Mouse (Mus musculus) lung, embryonic 14.5 days (tissue): ENCODE results near the gene Cx3cr1. TPM values are rescaled to one million over a fixed set of nuclear protein-coding genes. Genes with fewer than 3 reads are reported as not detected.

ENCODE experiments used
- ATAC-seq: fragments of 200-750 bp; cut with Nextera tagmentation; 2 replicates; pipeline ENCODE4 v1.8.0; 2017; ENCODE audit warnings: mild to moderate bottlenecking, moderate TSS enrichment, moderate library complexity; ENCODE audit not compliant: insufficient read depth
- DNase-seq: peaks from one replicate; pipeline ENCODE4 v3.0.0-alpha.2; 2015
- H3K27ac ChIP-seq: fragments of 300-500 bp; sonication (generic); 2 replicates; pipeline ENCODE4 v1.5.1; 2014; ENCODE audit warnings: low read depth, mild to moderate bottlenecking, moderate library complexity
- H3K27me3 ChIP-seq: fragments of 300-500 bp; sonication (generic); 2 replicates; pipeline ENCODE4 v1.6.1; 2014; ENCODE audit warnings: low read length, control low read depth; ENCODE audit not compliant: insufficient read depth
- H3K36me3 ChIP-seq: fragments of 300-500 bp; sonication (generic); 2 replicates; pipeline ENCODE4 v1.6.1; 2014; ENCODE audit warnings: control low read depth; ENCODE audit not compliant: insufficient read depth
- H3K4me1 ChIP-seq: fragments of 300-500 bp; sonication (generic); 2 replicates; pipeline ENCODE4 v1.6.1; 2014; ENCODE audit warnings: antibody characterized with exemption, control low read depth; ENCODE audit not compliant: insufficient read depth
- H3K4me2 ChIP-seq: fragments of 300-500 bp; sonication (generic); 2 replicates; pipeline ENCODE4 v1.6.1; 2014; ENCODE audit warnings: mild to moderate bottlenecking
- H3K4me3 ChIP-seq: fragments of 300-500 bp; sonication (generic); 2 replicates; pipeline ENCODE4 v1.5.1; 2014; ENCODE audit warnings: low read depth, low read length
- H3K9ac ChIP-seq: fragments of 300-500 bp; sonication (generic); 2 replicates; pipeline ENCODE4 v1.6.1; 2014
- H3K9me3 ChIP-seq: fragments of 300-500 bp; sonication (generic); 2 replicates; pipeline ENCODE4 v1.6.1; 2016; ENCODE audit warnings: low read depth, low read length, control low read depth
- CTCF ChIP-seq: IDR thresholded peaks from 2 replicates; pipeline ENCODE4 v1.5.1; 2016; ENCODE audit warnings: antibody characterized with exemption, low read depth
- WGBS: fragments of 180-500 bp; shearing (Covaris S2); extraction: QIAGEN DNeasy Blood & Tissue Kit; methylation state at CpG from one replicate; pipeline ENCODE4 v1.1.7; 2014; 5-methylcytosine and 5-hydroxymethylcytosine counted together
- polyA plus RNA-seq: library from polyadenylated mRNA; unstranded; fragments of >200 nt; fragmentation: Nextera tagmentation; extraction: Ambion mirVana; gene quantifications from 2 replicates; pipeline ENCODE4 v1.2.1, GENCODE M21; 2014

Gene Cx3cr1
- polyA plus RNA-seq, 1 experiment from 2014 or later: 9.7 TPM

DNA sequence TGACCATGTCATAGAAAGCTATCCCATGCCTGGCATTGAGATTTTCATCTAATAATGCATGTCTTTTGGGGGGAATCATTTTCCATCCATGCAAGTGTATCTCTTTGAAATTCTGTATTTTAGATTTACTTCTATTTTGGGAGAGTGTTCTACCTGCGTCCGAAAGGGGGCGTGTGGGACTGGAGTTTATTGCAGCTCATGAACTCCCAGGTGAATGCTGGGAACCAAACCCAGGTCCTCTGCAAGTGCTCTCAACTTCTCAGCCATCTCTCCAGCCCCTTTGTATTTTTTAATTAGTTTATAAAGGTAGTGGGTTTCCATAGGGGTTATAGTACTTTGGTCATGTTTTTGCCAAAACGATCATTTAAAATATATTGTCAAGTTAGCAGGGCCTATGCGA lies 175.8 kb downstream of the Cx3cr1 start:
- H3K4me3 ChIP-seq: no peak overlapping the region; the same call in 1 of the 2 replicates
- TF ChIP-seq CTCF: no peak
- H3K36me3 ChIP-seq: peaks cover 2% of the 10 kb centered on the region; the same call in 1 of the 2 replicates
- ATAC-seq (no peak), DNase-seq (no peak)
- H3K9ac ChIP-seq: 0 out of 2 replicates have a peak overlapping the region, but pooled peaks have one; percentile 84
- 83% methylated on average over 5 of the region's 5 CpGs for WGBS
- no peaks in the 10 kb centered on the region for H3K27me3 ChIP-seq
- no peaks in the 10 kb centered on the region for H3K9me3 ChIP-seq
- H3K4me2 ChIP-seq: peak overlapping the region; percentile 73
- H3K4me1 ChIP-seq: no peaks in the 10 kb centered on the region
- peak overlapping the region; percentile 81; the same call in 1 of the 2 replicates for H3K27ac ChIP-seq

DNA sequence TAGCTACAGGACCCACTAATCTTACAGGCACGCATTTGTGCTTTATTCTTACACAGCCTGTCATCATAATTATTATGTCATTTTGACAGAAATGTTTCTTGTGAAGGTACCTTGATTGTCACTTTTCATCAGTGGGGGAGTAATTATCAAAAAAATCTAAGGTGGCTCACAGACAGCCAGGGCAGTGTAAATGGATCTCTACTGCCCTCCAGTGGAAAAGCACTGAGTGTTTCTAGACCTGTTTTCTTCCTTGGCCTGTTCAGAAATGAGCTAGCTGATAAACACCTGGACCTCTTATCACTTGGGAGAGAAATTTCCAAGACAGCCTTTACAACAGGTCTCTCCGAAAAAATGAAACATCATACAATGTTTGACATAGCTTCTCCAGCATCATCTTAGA lies 179.0 kb downstream of the Cx3cr1 start:
- H3K9me3 ChIP-seq: no peaks in the 10 kb centered on the region
- no peaks in the 10 kb centered on the region for H3K27me3 ChIP-seq
- no peak for ATAC-seq
- no peak overlapping the region for H3K4me3 ChIP-seq
- H3K4me2 ChIP-seq: no peak overlapping the region
- H3K27ac ChIP-seq: no peak overlapping the region
- peak; percentile 58 for TF ChIP-seq CTCF
- no peaks in the 10 kb centered on the region for H3K36me3 ChIP-seq
- WGBS: 33% methylated on average over 2 of the region's 2 CpGs
- peak; percentile 59 for DNase-seq
- no peak overlapping the region for H3K9ac ChIP-seq
- no peaks in the 10 kb centered on the region for H3K4me1 ChIP-seq

DNA sequence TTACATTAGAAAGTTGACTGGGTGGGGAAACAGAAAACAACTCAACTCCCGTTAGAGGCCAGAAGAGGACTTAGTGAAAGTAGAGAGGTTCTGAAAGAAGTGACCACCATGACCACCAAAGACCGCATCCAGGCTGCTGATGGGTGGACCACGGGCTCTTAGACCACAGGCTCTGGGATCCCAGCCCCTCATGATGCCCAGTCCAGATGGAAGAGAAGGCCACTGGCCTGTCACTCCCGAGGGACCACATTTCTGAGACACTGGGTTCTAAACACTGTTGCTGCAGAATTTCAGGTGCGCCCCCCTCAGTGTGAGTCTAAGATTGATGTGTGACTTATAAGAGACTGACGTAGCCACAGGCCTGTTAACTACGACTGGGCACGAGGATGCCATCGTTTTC lies 180.2 kb downstream of the Cx3cr1 start:
- no peak for TF ChIP-seq CTCF
- H3K9me3 ChIP-seq: no peaks in the 10 kb centered on the region
- H3K27me3 ChIP-seq: no peaks in the 10 kb centered on the region
- H3K36me3 ChIP-seq: no peaks in the 10 kb centered on the region
- ATAC-seq (no peak), DNase-seq (no peak)
- H3K4me3 ChIP-seq: no peak overlapping the region
- no peak overlapping the region for H3K4me2 ChIP-seq
- no peaks in the 10 kb centered on the region for H3K4me1 ChIP-seq
- no peak overlapping the region for H3K27ac ChIP-seq
- no peak overlapping the region for H3K9ac ChIP-seq
- WGBS: 80% methylated on average over 9 of the region's 9 CpGs

DNA sequence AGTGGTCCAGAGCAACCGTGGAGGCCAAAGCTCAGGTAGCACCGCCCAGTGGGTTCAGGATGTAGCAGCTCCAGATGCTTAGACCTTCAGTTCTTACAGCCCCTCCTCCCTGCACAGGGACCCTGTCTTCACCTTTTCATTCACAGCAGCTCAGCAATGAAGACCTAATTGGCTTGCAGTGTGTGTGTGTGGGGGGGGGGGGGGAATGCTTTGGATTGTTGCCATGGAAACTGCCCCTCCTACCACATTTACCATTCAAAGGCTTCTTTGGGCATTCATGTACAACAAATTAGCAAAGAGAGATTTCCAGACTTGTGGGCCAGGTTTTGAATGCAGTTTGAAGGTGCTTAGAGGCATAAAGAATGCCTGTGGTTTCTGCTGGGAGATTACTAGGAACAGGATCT lies 180.8 kb downstream of the Cx3cr1 start:
- no peak for DNase-seq

DNA sequence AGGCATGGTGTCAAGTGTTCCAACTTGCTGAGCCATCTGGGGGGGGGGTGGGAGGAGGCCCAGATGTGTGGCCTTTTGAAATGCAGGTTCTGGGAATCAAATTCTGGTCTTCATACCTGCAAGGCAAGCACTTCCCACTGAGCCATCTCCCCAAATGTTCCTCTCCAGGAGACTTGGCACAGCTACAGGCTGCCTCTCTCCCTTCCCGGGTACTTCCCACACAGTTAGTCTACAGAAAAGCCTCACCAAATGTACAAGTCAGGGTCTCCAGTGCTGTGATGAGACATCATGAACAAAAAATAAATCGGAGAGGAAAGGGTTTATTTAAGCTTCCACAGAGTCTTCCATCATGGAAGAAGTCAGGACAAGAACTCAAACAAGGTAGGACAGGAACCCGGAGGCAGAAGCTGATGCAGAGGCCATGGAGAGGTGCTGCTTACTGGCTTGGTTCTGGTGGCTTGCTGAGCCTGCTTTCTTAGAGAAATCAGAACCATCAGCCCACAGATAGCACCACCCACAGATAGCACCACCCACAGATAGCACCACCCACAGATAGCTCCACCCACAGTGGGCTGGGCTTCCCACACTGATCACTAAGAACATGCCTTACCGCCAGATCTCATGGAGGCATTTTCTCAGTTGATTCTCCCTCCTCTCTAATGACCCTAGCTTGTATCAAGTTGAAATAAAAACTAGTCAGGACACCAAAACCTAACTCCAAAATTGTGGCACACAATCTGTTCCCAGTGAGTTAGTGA lies 182.4 kb downstream of the Cx3cr1 start:
- Histone ChIP-seq H3K4me1 (no peaks in the 10 kb centered on the region), H3K36me3 (no peaks in the 10 kb centered on the region), H3K4me3 (no peak overlapping the region), H3K27ac (no peak overlapping the region), H3K27me3 (no peaks in the 10 kb centered on the region), H3K4me2 (no peak overlapping the region), H3K9ac (no peak overlapping the region), H3K9me3 (no peaks in the 10 kb centered on the region)
- DNase-seq (no peak), ATAC-seq (no peak)
- WGBS: 65% methylated on average over 4 of the region's 4 CpGs
- TF ChIP-seq CTCF: no peak

More for the DNA sequence above, 180.8 kb downstream of the Cx3cr1 start:
- ATAC-seq: no peak
- no peak overlapping the region for H3K4me2 ChIP-seq
- H3K27me3 ChIP-seq: no peaks in the 10 kb centered on the region
- no peaks in the 10 kb centered on the region for H3K9me3 ChIP-seq
- no peak overlapping the region for H3K4me3 ChIP-seq
- H3K4me1 ChIP-seq: no peaks in the 10 kb centered on the region
- H3K36me3 ChIP-seq: no peaks in the 10 kb centered on the region
- H3K27ac ChIP-seq: no peak overlapping the region
- WGBS: 57% methylated on average over 2 of the region's 2 CpGs
- no peak overlapping the region for H3K9ac ChIP-seq
- TF ChIP-seq CTCF: no peak

GRCm38 (mm10) chr9:119854170-119854569 lies 215.5 kb downstream of the Cx3cr1 start:
- Histone ChIP-seq H3K9me3 (no peaks in the 10 kb centered on the region), H3K9ac (no peak overlapping the region), H3K4me1 (no peaks in the 10 kb centered on the region), H3K4me2 (no peak overlapping the region), H3K36me3 (no peaks in the 10 kb centered on the region), H3K27me3 (no peaks in the 10 kb centered on the region), H3K27ac (no peak overlapping the region), H3K4me3 (no peak overlapping the region)
- WGBS: 58% methylated on average over 8 of the region's 8 CpGs
- no peak for DNase-seq
- no peak for TF ChIP-seq CTCF
- no peak for ATAC-seq

DNA sequence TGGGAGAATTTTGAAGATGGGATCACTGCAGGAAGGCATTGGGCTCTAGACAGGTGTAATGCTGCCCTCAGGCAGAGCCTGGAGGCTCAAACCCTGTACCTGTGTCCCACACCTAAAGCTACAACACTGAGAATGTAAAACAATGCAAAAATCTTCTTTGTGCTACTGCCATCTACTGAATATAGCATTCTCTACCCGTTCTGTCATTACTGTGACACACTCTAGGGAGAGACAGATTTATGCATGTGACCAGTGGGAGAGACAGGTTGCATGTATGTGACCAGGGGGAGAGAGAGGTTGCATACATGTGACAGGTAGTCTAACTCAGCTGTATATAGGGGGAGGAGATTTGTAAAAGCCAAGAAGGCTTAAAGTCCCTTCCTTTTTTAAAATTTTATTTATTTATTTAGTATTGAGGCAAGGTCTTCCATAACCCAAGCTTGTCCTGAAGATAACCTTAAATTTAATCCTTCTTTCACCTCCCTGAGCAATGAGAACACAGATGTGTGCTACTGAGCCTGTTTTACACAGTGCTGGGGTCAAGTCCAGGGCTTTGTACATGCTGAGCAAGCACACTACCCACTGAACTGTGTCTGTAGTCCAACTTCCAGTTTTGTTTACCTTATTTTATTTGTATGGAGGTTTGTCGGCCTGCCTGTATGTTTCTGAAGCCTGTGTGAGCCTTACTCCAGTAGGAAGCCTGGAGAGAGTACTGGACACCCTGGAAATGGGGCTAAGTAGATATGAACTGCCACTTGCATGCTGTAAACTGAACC lies 216.4 kb downstream of the Cx3cr1 start:
- H3K9ac ChIP-seq: no peak overlapping the region
- WGBS: 57% methylated on average over 2 of the region's 2 CpGs

More for the DNA sequence above, 216.4 kb downstream of the Cx3cr1 start:
- H3K4me3 ChIP-seq: no peak overlapping the region
- H3K4me2 ChIP-seq: no peak overlapping the region
- H3K4me1 ChIP-seq: no peaks in the 10 kb centered on the region
- no peaks in the 10 kb centered on the region for H3K27me3 ChIP-seq
- no peak overlapping the region for H3K27ac ChIP-seq
- H3K9me3 ChIP-seq: no peaks in the 10 kb centered on the region
- ATAC-seq (no peak), DNase-seq (no peak)
- no peaks in the 10 kb centered on the region for H3K36me3 ChIP-seq
- no peak for TF ChIP-seq CTCF
